Mouse (Mus musculus): ENCODE results near the gene Zfp300. TPM values are rescaled to one million over a fixed set of nuclear protein-coding genes. Genes with fewer than 3 reads are reported as not detected.

Gene Zfp300
- polyA plus RNA-seq (2012; rRNA removed): 1.3 and 1.5 TPM in 2 replicates

GRCm38 (mm10) chrX:21088983-21089866 is at the start of gene Zfp300:
Gene Zfp300, minus strand, starts transcription at chrX:21089527.

GRCm38 (mm10) chrX:21115520-21115919 is 26.2 kb upstream of the Zfp300 start, which contains the start of gene Ssxa1:
Gene Ssxa1, plus strand, starts transcription at chrX:21115820.

GRCm38 (mm10) chrX:21068106-21068505 is 21.2 kb downstream of the Zfp300 start, which contains the start of gene Spaca5:
Gene Spaca5, plus strand, starts transcription at chrX:21068406.

GRCm38 (mm10) chrX:21061866-21062543 is 27.3 kb downstream of the Zfp300 start, which contains the start of gene Zfp182:
Gene Zfp182, minus strand, starts transcription at chrX:21062316.

Other genes with a start within 250 kb of the Zfp300 start
- gene Timp1, start 219.4 kb downstream of the Zfp300 start, polyA plus RNA-seq (2012; rRNA removed): 9.7 and 18.0 TPM in 2 replicates
- gene Syn1, start 168.5 kb downstream of the Zfp300 start, polyA plus RNA-seq (2012; rRNA removed): 39.7 and 42.0 TPM in 2 replicates
- 28.2 and 30.7 TPM in 2 replicates for gene Cfp, start 158.0 kb downstream of the Zfp300 start, polyA plus RNA-seq (2012; rRNA removed)
- 31.3 and 33.5 TPM in 2 replicates for gene Elk1, start 138.9 kb downstream of the Zfp300 start, polyA plus RNA-seq (2012; rRNA removed)
- 25.9 and 28.9 TPM in 2 replicates for gene Uxt, start 127.5 kb downstream of the Zfp300 start, polyA plus RNA-seq (2012; rRNA removed)
- gene Zfp182, start 27.2 kb downstream of the Zfp300 start, polyA plus RNA-seq (2012; rRNA removed): 8.7 and 10.7 TPM in 2 replicates
- 0.10 TPM in 1 of 2 replicates, not detected in the other for gene Spaca5, start 21.1 kb downstream of the Zfp300 start, polyA plus RNA-seq (2012; rRNA removed)
- not detected in 2 replicates for gene Ssxa1, start 26.3 kb upstream of the Zfp300 start, polyA plus RNA-seq (2012; rRNA removed)
- not detected in 2 replicates for gene Gm21876, start 86.1 kb upstream of the Zfp300 start, polyA plus RNA-seq (2012; rRNA removed)